Mouse (Mus musculus) urinary bladder, postnatal 36 days (tissue): ENCODE measurements around the gene Ptprf.

Experiments
- DNase-seq, 2 experiments: peaks; one replicate each; pipeline ENCODE4 v3.0.0; 2022; ENCODE audit warnings: low spot score in 2 of 2, mixed read lengths in 1 of 2

Gene Ptprf

GRCm38 (mm10) chr4:118259782-118260463, 31.3 kb downstream of the Ptprf start:
- no peak for DNase-seq

- no peak for DNase-seq
Measured at GRCm38 (mm10) chr4:118257977-118258376, 33.2 kb downstream of the Ptprf start.

DNA sequence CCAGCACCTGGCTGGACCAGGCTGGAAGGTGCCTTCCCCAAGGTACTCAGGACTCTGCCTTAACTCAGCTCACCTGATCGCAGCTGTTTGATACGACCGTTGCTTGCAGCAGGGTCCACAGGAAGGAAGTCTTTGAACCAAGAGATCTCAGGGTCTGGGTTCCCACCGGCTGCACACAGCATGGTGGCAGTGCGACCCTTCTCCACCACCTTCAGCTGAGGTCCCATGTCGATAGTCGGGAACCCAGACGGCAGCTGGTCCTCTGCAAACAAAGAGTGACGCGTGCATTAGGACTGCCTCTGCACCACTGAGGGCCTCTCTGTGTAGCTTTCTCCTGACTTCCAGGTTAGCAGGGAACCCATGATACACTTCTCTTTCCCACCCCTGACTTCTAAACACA, 33.8 kb downstream of the Ptprf start:
- no peak for DNase-seq

DNA sequence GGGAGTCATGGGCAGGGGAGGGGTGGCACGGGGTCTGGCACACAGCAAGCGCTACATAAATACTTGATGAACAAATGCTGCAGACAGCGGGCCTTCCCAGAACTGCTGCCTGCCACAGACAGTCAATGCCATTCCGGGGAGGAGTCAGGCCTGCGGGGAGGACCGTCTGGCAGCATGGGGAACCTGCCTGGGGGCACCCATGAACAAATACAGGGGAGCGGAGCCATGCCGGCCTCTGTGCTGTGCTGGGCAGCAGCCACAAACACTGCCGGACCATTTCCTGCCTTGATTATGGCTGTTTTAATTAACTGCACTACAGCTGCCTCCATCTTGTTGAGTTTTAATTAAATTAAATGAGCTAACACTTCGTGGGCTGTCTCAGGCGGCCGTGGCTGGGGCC, 35.0 kb downstream of the Ptprf start:
- DNase-seq: no peak

GRCm38 (mm10) chr4:118254953-118255352, 36.3 kb downstream of the Ptprf start:
- no peak for DNase-seq

- DNase-seq: peak in 1 of 2 experiments; percentile 31
Measured at GRCm38 (mm10) chr4:118247323-118247722, 43.9 kb downstream of the Ptprf start.

GRCm38 (mm10) chr4:118245847-118246246, 45.4 kb downstream of the Ptprf start:
- peak; percentile 76 to 87 for DNase-seq

GRCm38 (mm10) chr4:118243791-118244190, 47.4 kb downstream of the Ptprf start:
- DNase-seq: no peak

DNA sequence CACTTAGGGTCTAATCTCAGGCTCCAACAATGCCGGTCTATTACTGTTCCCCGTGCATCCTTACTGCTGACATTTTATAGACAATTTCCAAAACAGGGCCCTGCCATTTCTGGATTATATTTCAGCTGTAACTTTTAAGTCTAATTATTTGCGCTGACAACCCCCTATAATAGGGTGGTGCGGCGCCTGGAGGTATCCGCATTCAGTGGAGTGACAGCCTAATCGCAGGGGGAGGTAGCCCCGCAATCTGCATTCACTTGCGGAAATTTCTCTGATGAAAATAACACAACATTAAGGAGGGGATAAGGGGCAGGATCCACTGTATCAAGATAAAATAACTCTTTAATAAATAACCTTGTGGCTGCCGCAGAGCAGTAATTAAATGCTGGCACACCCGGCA, 47.9 kb downstream of the Ptprf start:
- no peak for DNase-seq

DNA sequence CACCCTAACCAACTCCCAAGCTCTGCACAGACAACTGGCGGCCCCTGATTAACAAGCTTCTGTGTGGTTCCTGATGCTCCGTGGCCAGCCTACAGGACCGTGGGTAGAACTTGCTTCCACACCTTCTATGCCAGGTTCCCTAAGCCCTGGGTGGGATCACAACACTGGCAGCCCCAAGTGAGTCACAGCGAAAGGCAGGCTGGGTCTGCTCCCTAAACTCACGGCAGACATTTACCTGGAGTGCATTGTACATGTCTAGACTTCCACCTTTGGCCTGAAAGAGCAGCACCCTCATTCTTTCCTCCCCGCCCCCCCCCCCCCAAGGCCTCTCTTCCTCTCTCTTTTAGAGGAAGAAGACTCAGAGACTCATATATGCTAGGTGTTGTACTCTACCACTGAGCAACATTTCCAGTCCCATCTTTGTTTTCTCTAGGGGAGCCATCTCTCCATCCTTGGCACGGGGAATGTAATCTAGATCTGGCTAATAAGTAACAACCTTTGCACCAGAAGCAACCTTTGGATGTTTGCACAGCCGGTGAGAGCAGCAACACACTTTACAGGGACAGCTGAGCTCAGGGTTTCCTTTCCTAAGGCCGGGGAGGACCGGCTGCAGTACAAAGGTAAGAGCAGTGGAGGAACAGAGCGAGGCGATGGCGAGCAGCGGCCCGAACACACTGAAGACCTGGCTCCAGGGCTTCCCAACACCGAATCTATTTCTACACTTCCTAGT, 51.1 kb downstream of the Ptprf start:
- peak in 1 of 2 experiments; percentile 36 for DNase-seq

- no peak for DNase-seq
Measured at GRCm38 (mm10) chr4:118238666-118239065, 52.5 kb downstream of the Ptprf start.

GRCm38 (mm10) chr4:118236871-118237270, 54.3 kb downstream of the Ptprf start:
- no peak for DNase-seq

- no peak for DNase-seq
Measured at GRCm38 (mm10) chr4:118234711-118235388, 56.4 kb downstream of the Ptprf start.

DNA sequence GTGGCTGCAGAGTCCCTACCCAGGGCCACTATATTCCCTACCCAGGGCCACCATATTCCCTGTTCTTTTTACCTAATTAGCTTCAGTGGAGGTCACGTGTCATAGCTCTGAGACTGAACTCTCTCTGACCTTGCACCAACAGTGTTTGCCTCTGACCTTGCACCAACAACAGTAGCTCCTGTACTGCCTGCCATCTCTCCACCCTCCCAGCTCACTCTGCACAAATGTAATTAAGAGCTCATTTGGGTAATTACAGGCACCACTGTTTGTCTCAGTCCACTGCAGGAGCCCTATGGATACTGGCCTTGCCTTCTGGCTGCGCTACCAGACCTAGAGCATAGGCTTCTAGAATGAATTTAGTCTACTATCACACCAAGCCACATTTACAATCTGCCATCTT, 57.3 kb downstream of the Ptprf start:
- DNase-seq: no peak

DNA sequence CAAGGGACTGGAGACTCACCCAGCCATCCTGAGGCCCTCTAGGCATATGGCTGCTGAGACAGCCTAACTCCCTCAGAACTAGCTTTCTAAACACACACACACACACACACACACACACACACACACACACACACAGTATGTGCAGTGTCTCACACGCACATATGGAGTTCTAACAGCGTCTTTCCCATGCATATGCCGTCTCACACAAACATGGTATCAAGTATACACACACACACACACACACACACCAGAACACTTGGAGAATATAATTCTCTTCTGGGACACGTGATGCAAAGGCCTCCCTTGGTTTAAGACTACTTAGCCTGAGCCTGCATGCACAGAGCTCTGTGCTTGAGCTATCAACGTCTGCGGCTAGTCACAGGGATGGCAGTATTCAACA, 59.3 kb downstream of the Ptprf start:
- DNase-seq: no peak

- no peak for DNase-seq
Measured at GRCm38 (mm10) chr4:118229035-118229770, 62.0 kb downstream of the Ptprf start.

DNA sequence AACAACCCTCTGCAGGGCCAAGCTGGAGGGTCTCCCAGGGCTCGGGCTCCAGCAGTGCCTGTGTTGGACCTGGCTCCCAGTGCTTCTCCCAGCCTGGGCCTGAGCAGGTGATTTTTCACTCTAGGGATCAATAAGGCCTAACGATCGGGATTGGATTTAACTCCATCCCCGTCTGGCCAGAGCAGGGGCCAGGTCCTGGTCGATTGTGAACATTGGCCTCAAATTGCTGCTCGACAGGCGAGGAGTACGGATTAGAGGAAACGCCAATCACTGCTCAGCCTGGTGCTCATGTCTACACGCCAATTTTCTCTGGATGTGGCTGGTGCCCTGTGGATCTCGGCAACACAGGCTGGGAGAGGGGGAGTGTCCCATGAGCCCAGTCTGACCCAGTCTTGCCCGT, 63.8 kb downstream of the Ptprf start:
- no peak for DNase-seq

DNA sequence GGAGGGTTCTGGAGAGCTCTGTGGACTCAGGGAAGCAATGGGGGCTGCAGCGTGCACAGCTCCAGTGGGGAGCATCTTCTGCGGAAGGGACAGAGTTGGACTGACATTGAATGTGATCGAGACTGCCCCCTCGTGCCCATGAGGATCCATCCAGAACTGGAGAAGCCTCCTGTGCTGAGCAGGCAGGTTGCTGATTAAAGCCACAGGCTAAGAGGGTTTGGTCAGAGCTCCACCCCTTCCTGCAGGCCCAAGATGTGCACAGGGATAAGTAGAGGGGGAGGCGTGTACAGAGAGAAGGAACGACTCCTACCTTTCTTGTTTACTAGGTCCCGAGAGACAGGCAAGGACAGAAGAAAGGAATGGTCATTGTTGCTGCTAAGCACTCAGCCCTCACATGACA, 69.9 kb downstream of the Ptprf start:
- no peak for DNase-seq

GRCm38 (mm10) chr4:118220756-118221155, 70.4 kb downstream of the Ptprf start:
- DNase-seq: no peak

GRCm38 (mm10) chr4:118219487-118219886, 71.7 kb downstream of the Ptprf start:
- DNase-seq: no peak

DNA sequence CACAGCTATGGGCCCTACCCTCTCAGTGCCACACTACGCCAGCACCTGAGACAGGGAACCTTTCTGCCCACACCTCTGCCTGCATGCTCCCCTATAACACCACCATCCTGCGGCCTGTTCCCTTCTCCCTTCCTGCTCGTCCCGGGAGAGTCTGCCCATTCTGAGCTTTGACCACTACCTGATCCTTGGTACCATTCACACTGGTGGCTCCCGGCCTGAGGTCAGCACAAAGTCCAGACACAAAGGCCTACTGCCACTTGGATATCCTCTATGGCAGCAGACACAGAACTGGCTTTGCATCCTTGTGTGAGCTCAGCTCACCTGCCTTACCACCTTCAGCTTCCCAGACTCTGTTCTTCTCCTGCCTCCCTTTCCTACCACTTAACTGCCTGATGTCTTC, 72.7 kb downstream of the Ptprf start:
- no peak for DNase-seq
